In genomic region chr8:72131251-72131650, GRCm38 (mm10) we compare ENCODE assay signal across 11 mouse cellular contexts. TPM values are rescaled to one million over a fixed set of nuclear protein-coding genes. Genes with fewer than 3 reads are reported as not detected.
A peak's percentile ranks its signal among the peaks of the same experiment; 100 is the strongest.
DNase-seq lines count a peak whose midpoint lies in the region; ATAC-seq and TF ChIP-seq lines count a peak whose summit lies in the region.
"Had no signal": no experiment of that assay in that cellular context is flagged by ENCODE, and none has a peak within 500 bp of the region (broad histone marks: within the 10 kb centered on the region; RNA-seq: fewer than 3 reads in every experiment).

No protein-coding gene starts in this region.

- WGBS in heart, adult 2 months: 51% methylated on average over 2 of the region's 2 CpGs
- 62% methylated on average over 2 of the region's 2 CpGs for WGBS in heart, embryonic 16.5 days

- no peak for TF ChIP-seq CTCF in heart, adult 2 months (IDR thresholded peaks at IDR 0.05)

- no peak overlapping the region for H3K9ac ChIP-seq in heart, adult 2 months (ENCODE audit: low read depth, low read length)
- H3K9ac ChIP-seq in heart, embryonic 16.5 days (ENCODE audit: low read length): no peak overlapping the region
- H3K9ac ChIP-seq: liver, embryonic 13.5 days; neural tube, embryonic 15.5 days had no signal

- H3K4me2 ChIP-seq in heart, embryonic 16.5 days (ENCODE audit: low read depth, low read length): no peak overlapping the region
- H3K4me2 ChIP-seq: liver, embryonic 13.5 days; neural tube, embryonic 15.5 days had no signal

- H3K4me1 ChIP-seq in heart, adult 2 months (ENCODE audit: control insufficient read depth, insufficient read depth, low read length): peaks cover 5% of the 10 kb centered on the region
- peaks cover 20% of the 10 kb centered on the region for H3K4me1 ChIP-seq in heart, embryonic 16.5 days (ENCODE audit: control insufficient read depth, insufficient read depth, low read length)

- no peaks in the 10 kb centered on the region for H3K36me3 ChIP-seq in heart, adult 2 months (ENCODE audit: control insufficient read depth, insufficient read depth, low read length)
- H3K36me3 ChIP-seq in heart, embryonic 16.5 days (ENCODE audit: control insufficient read depth, insufficient read depth): no peaks in the 10 kb centered on the region
- H3K36me3 ChIP-seq: liver, embryonic 13.5 days; neural tube, embryonic 15.5 days had no signal

- H3K4me3 ChIP-seq in heart, adult 2 months: no peak overlapping the region
- no peak overlapping the region for H3K4me3 ChIP-seq in heart, embryonic 16.5 days (ENCODE audit: low read length)
- H3K4me3 ChIP-seq: liver, embryonic 13.5 days; neural tube, embryonic 15.5 days had no signal

- no peaks in the 10 kb centered on the region for H3K27me3 ChIP-seq in heart, adult 2 months (ENCODE audit: control insufficient read depth, insufficient read depth, low read length)
- no peaks in the 10 kb centered on the region for H3K27me3 ChIP-seq in heart, embryonic 16.5 days (ENCODE audit: control insufficient read depth, insufficient read depth, low read length)
- H3K27me3 ChIP-seq: neural tube, embryonic 15.5 days had no signal

- H3K27ac ChIP-seq in heart, adult 2 months: peak overlapping the region; percentile 20
- H3K27ac ChIP-seq in heart, embryonic 16.5 days (ENCODE audit: low read length): peak overlapping the region; percentile 59
- H3K27ac ChIP-seq: liver, embryonic 13.5 days; neural tube, embryonic 15.5 days had no signal

- H3K79me2 ChIP-seq in heart, adult 2 months (replicated peaks; ENCODE audit: control insufficient read depth, insufficient read depth, low read length): 0 out of 2 replicates have a peak, but pooled peaks cover 2% of the 10 kb centered on the region

- TF ChIP-seq POLR2A in heart, adult 2 months (IDR thresholded peaks at IDR 0.05; ENCODE audit: insufficient read depth, low read depth, low read length): no peak

- H3K9me3 ChIP-seq in heart, embryonic 16.5 days (replicated peaks; ENCODE audit: control insufficient read depth, low read length): no peaks in the 10 kb centered on the region
- H3K9me3 ChIP-seq: liver, embryonic 13.5 days; neural tube, embryonic 15.5 days had no signal

- ATAC-seq in heart, embryonic 16.5 days (replicated peaks; ENCODE audit: extremely low read depth, insufficient read depth, low FRiP score): no peak

- TF ChIP-seq EP300 in heart, adult 2 months (IDR thresholded peaks at IDR 0.05; ENCODE audit: insufficient read depth, low read depth, low read length): no peak

- DNase-seq in heart, adult 2 months: peak in 1 of 2 experiments; percentile 40
- no peak for DNase-seq in heart, adult 8-10 months (ENCODE audit: low spot score)
- DNase-seq in adrenal gland, postnatal 25 days: peak; percentile 48
- peak; percentile 64 to 68 for DNase-seq in kidney, postnatal 4 days
- no peak for DNase-seq in cerebellum, postnatal 36 days
- no peak for DNase-seq in frontal cortex, postnatal 25 days (ENCODE audit: low spot score in 2 of 2)
- no peak for DNase-seq in cerebellum, postnatal 25 days
- DNase-seq: liver, embryonic 13.5 days had no signal

- intact Hi-C loops in heart, adult 2 months (cut with DNase I): no loop called here

RNA-seq across cellular contexts. Expression of gene Tpm4, which starts 3.5 kb away (rescaled TPM):
- 100 to 1,000 TPM in 1 of 2 experiments, 10 to 100 TPM in 1; 81.4 to 106 TPM for total RNA-seq in heart, adult 2 months (2021)
- 49.9 and 73.3 TPM in 2 replicates for polyA plus RNA-seq in heart, adult 2 months (2012; rRNA removed)
- total RNA-seq in heart, adult 8-10 months (2022): 100 to 1,000 TPM in 1 of 4 experiments, 10 to 100 TPM in 3; 58.6 to 106 (median 81.9) TPM
- total RNA-seq in adrenal gland, postnatal 25 days (2021): 219 and 260 TPM in 2 replicates
- polyA plus RNA-seq in heart, embryonic 16.5 days (2015; fragmentation: Nextera tagmentation; extraction: Ambion mirVana): 351 and 381 TPM in 2 replicates

RNA-seq across cellular contexts. Expression of gene Olfr374, which starts 24.4 kb away (rescaled TPM):
- total RNA-seq in heart, adult 2 months (2021): not detected
- polyA plus RNA-seq in heart, adult 2 months (2012; rRNA removed): not detected in 2 replicates
- total RNA-seq in heart, adult 8-10 months (2022): not detected
- total RNA-seq in adrenal gland, postnatal 25 days (2021): not detected in 2 replicates
- polyA plus RNA-seq in heart, embryonic 16.5 days (2015; fragmentation: Nextera tagmentation; extraction: Ambion mirVana): 0.04 TPM in 1 of 2 replicates, not detected in the other
- total RNA-seq: common myeloid progenitor, adult 5-6 weeks had no signal
- polyA plus RNA-seq: liver, embryonic 13.5 days had no signal

RNA-seq across cellular contexts. Expression of gene Rab8a, which starts 29.7 kb away (rescaled TPM):
- 10 to 100 TPM; 23.6 to 24.2 TPM for total RNA-seq in heart, adult 2 months (2021)
- polyA plus RNA-seq in heart, adult 2 months (2012; rRNA removed): 40.9 and 52.2 TPM in 2 replicates
- 10 to 100 TPM; 14.6 to 25.3 (median 19.5) TPM for total RNA-seq in heart, adult 8-10 months (2022)
- total RNA-seq in adrenal gland, postnatal 25 days (2021): 55.4 and 68.9 TPM in 2 replicates
- 77.4 and 101 TPM in 2 replicates for polyA plus RNA-seq in heart, embryonic 16.5 days (2015; fragmentation: Nextera tagmentation; extraction: Ambion mirVana)

RNA-seq across cellular contexts. Expression of gene Olfr373, which starts 48.3 kb away (rescaled TPM):
- not detected for total RNA-seq in heart, adult 2 months (2021)
- polyA plus RNA-seq in heart, adult 2 months (2012; rRNA removed): not detected in 2 replicates
- total RNA-seq in heart, adult 8-10 months (2022): not detected
- not detected in 2 replicates for total RNA-seq in adrenal gland, postnatal 25 days (2021)
- not detected in 2 replicates for polyA plus RNA-seq in heart, embryonic 16.5 days (2015; fragmentation: Nextera tagmentation; extraction: Ambion mirVana)
- total RNA-seq: common myeloid progenitor, adult 5-6 weeks had no signal
- polyA plus RNA-seq: neural tube, embryonic 15.5 days had no signal

RNA-seq across cellular contexts. Expression of gene Hsh2d, which starts 58.2 kb away (rescaled TPM):
- total RNA-seq in heart, adult 2 months (2021): not detected
- polyA plus RNA-seq in heart, adult 2 months (2012; rRNA removed): 0.18 and 0.55 TPM in 2 replicates
- total RNA-seq in heart, adult 8-10 months (2022): not detected
- total RNA-seq in adrenal gland, postnatal 25 days (2021): not detected in 2 replicates
- polyA plus RNA-seq in heart, embryonic 16.5 days (2015; fragmentation: Nextera tagmentation; extraction: Ambion mirVana): 0.55 and 1.1 TPM in 2 replicates
- polyA plus RNA-seq: neural tube, embryonic 15.5 days had no signal

Comparison
In these comparisons a context has a peak if more than half of its experiments do, and no peak if none do; other contexts are left out.
1. DNase-seq: peak in adrenal gland, postnatal 25 days (single experiment) and kidney, postnatal 4 days (2 of 2); none in heart, adult 8-10 months (single experiment), cerebellum, postnatal 36 days (0 of 2), frontal cortex, postnatal 25 days (0 of 2) and cerebellum, postnatal 25 days (0 of 2).